Mouse (Mus musculus) spleen, adult 18-20 months (tissue): ENCODE results near the gene Bend6.
"Not testable (repeated sequence)": the region's sequence is repeated elsewhere in the genome, so short reads cannot be mapped to it uniquely, and the experiment has no call there.

Source experiments
- DNase-seq, 2 experiments: peaks; one replicate each; pipeline ENCODE4 v3.0.0; 2022; ENCODE audit warnings: mixed read lengths in 2 of 2

Gene Bend6

GRCm38 (mm10) chr1:33906216-33906615 lies 1.4 kb downstream of the Bend6 start:
- DNase-seq, result no peak

- no peak for DNase-seq
Measured at GRCm38 (mm10) chr1:33903587-33903986, 4.0 kb downstream of the Bend6 start.

- DNase-seq, result no peak
Measured at GRCm38 (mm10) chr1:33900175-33900574, 7.4 kb downstream of the Bend6 start.

- no peak for DNase-seq
Measured at GRCm38 (mm10) chr1:33898373-33898772, 9.2 kb downstream of the Bend6 start.

- no peak for DNase-seq
Measured at GRCm38 (mm10) chr1:33897426-33897825, 10.2 kb downstream of the Bend6 start.

- DNase-seq, result no peak
Measured at GRCm38 (mm10) chr1:33896666-33897065, 10.9 kb downstream of the Bend6 start.

- DNase-seq, result no peak
Measured at GRCm38 (mm10) chr1:33896116-33896515, 11.5 kb downstream of the Bend6 start.

- DNase-seq, result peak in 1 of 2 experiments; percentile 25
Measured at GRCm38 (mm10) chr1:33892784-33893183, 14.8 kb downstream of the Bend6 start.

- peak; percentile 33 to 43 for DNase-seq
Measured at GRCm38 (mm10) chr1:33883102-33883839, 24.3 kb downstream of the Bend6 start.

- DNase-seq, result no peak
Measured at GRCm38 (mm10) chr1:33878170-33878569, 29.4 kb downstream of the Bend6 start.

GRCm38 (mm10) chr1:33876416-33876815 lies 31.2 kb downstream of the Bend6 start:
- DNase-seq, result no peak

- no peak for DNase-seq
Measured at GRCm38 (mm10) chr1:33875691-33876090, 31.9 kb downstream of the Bend6 start.

GRCm38 (mm10) chr1:33873561-33873960 lies 34.1 kb downstream of the Bend6 start:
- no peak for DNase-seq

- DNase-seq, result no peak
Measured at GRCm38 (mm10) chr1:33869437-33869836, 38.2 kb downstream of the Bend6 start.

- no peak for DNase-seq
Measured at GRCm38 (mm10) chr1:33869031-33869430, 38.6 kb downstream of the Bend6 start.

GRCm38 (mm10) chr1:33846807-33847206 lies 60.8 kb downstream of the Bend6 start:
- DNase-seq, result no peak

- DNase-seq, result no peak
Measured at GRCm38 (mm10) chr1:33843823-33844222, 63.8 kb downstream of the Bend6 start.

GRCm38 (mm10) chr1:33838952-33839351 lies 68.7 kb downstream of the Bend6 start:
- not testable (repeated sequence) for DNase-seq

- no peak for DNase-seq
Measured at GRCm38 (mm10) chr1:33830586-33830985, 77.0 kb downstream of the Bend6 start.

GRCm38 (mm10) chr1:33817931-33818330 lies 89.7 kb downstream of the Bend6 start:
- no peak for DNase-seq

GRCm38 (mm10) chr1:33813868-33814794 lies 93.5 kb downstream of the Bend6 start, which contains the start of gene Zfp451:
Gene Zfp451, minus strand, starts transcription at chr1:33814595.
- DNase-seq, result peak; percentile 81 to 88

GRCm38 (mm10) chr1:33813495-33813867 lies 94.1 kb downstream of the Bend6 start:
- no peak for DNase-seq

GRCm38 (mm10) chr1:33803323-33803722 lies 104.3 kb downstream of the Bend6 start:
- no peak for DNase-seq
